Mouse (Mus musculus) E14TG2a.4 (cell line): ENCODE measurements around the gene Mink1.

Experiments
- CTCF ChIP-seq: conservative IDR thresholded peaks from 2 replicates; pipeline ENCODE4 v1.5.1; 2014; ENCODE audit warnings: low read length
- POU5F1 ChIP-seq: IDR thresholded peaks from 2 replicates; pipeline ENCODE4 v1.6.1; 2014; ENCODE audit warnings: low read length, borderline replicate concordance

DNA sequence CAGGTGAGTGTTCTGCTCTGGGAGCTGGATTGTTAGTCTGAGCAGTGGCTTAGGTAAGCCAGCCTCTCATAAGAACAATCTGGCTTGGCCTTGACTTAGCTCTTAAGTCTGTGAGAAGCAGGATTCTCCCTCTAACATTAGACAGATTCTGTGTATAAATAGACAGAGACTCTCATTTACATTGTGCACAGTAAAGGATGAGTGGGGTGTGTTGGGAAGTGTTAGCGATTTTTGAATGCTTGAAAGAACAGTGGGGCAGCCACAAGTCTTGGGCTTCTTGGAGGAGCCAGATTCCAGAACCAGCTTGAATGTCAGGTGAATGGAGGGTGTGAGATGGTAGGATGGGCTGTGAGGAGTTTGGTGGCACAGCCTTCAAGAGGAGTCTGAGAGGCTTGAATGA is 9.0 kb downstream of the Mink1 start:
- TF ChIP-seq CTCF = no peak
- TF ChIP-seq POU5F1 = no peak
